Mouse (Mus musculus): ENCODE results near the gene Ankrd13d. TPM values are rescaled to one million over a fixed set of nuclear protein-coding genes. Genes with fewer than 3 reads are reported as not detected.

Gene Ankrd13d
- total and polyA plus RNA-seq, 3 experiments, result 3.8 to 55.1 (median 13.2) TPM

DNA sequence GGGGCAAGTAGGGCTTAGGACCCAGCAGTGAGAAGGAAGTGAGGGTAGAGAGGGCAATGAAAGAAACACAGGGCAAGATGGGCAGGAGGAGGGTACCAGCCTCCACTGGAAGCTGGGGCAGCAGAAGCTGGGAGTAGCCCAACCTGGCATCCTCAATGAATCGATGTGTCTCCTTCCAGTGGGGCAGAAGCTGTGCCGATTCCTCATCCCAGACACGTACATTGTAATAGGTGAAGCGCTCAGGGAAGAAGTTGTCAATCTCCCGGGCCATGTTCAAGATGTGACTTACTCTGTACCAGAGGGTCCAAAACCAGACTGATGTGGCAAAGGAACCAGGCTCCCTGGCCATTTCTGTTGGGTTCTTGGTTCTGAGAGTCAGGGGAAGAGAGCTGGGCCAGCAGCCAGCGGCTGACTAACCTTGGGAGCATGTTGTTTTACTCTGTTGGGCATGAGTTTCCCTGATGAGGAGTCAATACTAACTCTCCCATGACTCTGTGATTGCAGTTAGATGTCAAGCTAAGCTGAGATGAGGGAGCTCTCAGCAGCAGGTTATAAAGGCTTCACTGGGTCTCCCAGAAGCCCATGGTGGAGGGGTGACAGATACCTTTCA is 18.7 kb downstream of the Ankrd13d start:
- no peaks in the 10 kb centered on the region for H3K27me3 ChIP-seq (replicated peaks)
- dilution Hi-C loops (cut with MboI; ENCODE audit: extremely low pct_ligation_motif_present, extremely low pct_unique_long_range_greater_than_20kb, low sequenced_read_pairs), result no loop called here

GRCm38 (mm10) chr19:4263702-4264101 is 19.2 kb downstream of the Ankrd13d start:
- Histone ChIP-seq H3K27ac (ENCODE audit: insufficient read depth, low read depth) (no peak overlapping the region), H3K36me3 (replicated peaks in 1 of 2; ENCODE audit: control insufficient read depth in 1 of 2, insufficient read depth in 1 of 2, low read length in 1 of 2) (peaks cover 50 to 66% of the 10 kb centered on the region in 2 experiments), H3K4me1 (ENCODE audit: control insufficient read depth in 1 of 2, insufficient read depth in 2 of 2) (peaks cover 17 to 47% of the 10 kb centered on the region in 2 experiments), H3K27me3 (replicated peaks) (no peaks in the 10 kb centered on the region), H3K4me3 (replicated peaks in 1 of 3; ENCODE audit: low read depth in 2 of 3, low read length in 2 of 3, poor library complexity in 1 of 3) (no peak overlapping the region), H3K79me2 (replicated peaks; ENCODE audit: control insufficient read depth, extremely low read depth, insufficient read depth, poor library complexity, severe bottlenecking) (no peaks in the 10 kb centered on the region), H3K4me2 (ENCODE audit: insufficient read depth, low read depth, poor library complexity, severe bottlenecking) (no peak overlapping the region), H3K9me3 (replicated peaks; ENCODE audit: low read length) (no peaks in the 10 kb centered on the region), H3K9ac (ENCODE audit: insufficient read depth, low read depth) (no peak overlapping the region)
- TF ChIP-seq TBP (conservative IDR thresholded peaks at IDR 0.05; ENCODE audit: low read depth, low read length), result no peak
- no peak for TF ChIP-seq UBTF (IDR thresholded peaks at IDR 0.05; ENCODE audit: low read depth, low read length)
- no peak for TF ChIP-seq RAD21 (IDR thresholded peaks at IDR 0.05; ENCODE audit: low read depth, low read length)
- no peak for TF ChIP-seq KAT2A (IDR thresholded peaks at IDR 0.05; ENCODE audit: insufficient replicate concordance, low read length)
- TF ChIP-seq GABPA (IDR thresholded peaks at IDR 0.05; ENCODE audit: insufficient replicate concordance, low read depth, low read length), result no peak
- TF ChIP-seq IRF4 (IDR thresholded peaks at IDR 0.05; ENCODE audit: low read depth, low read length), result no peak
- TF ChIP-seq PAX5 (IDR thresholded peaks at IDR 0.05; ENCODE audit: low read length), result no peak
- TF ChIP-seq ETS1 (conservative IDR thresholded peaks at IDR 0.05; ENCODE audit: low read depth, low read length), result no peak
- no peak for TF ChIP-seq SMC3 (IDR thresholded peaks at IDR 0.05; ENCODE audit: low read depth, low read length)
- TF ChIP-seq ELF1 (IDR thresholded peaks at IDR 0.05; ENCODE audit: low read depth, low read length), result no peak
- TF ChIP-seq USF2 (conservative IDR thresholded peaks at IDR 0.05; ENCODE audit: low read depth, low read length), result no peak
- TF ChIP-seq ZMIZ1 (IDR thresholded peaks at IDR 0.05; ENCODE audit: low read depth, low read length), result no peak
- TF ChIP-seq MAZ (IDR thresholded peaks at IDR 0.05; ENCODE audit: low read depth, low read length), result no peak
- no peak for TF ChIP-seq MAX (IDR thresholded peaks at IDR 0.05; ENCODE audit: low read length)
- TF ChIP-seq MXI1 (IDR thresholded peaks at IDR 0.05; ENCODE audit: low read depth, low read length), result no peak
- no peak for TF ChIP-seq BHLHE40 (IDR thresholded peaks at IDR 0.05; ENCODE audit: low read depth, low read length)
- TF ChIP-seq NRF1 (IDR thresholded peaks at IDR 0.05; ENCODE audit: low read depth, low read length), result no peak
- no peak for TF ChIP-seq RCOR1 (conservative IDR thresholded peaks at IDR 0.05; ENCODE audit: low read depth, low read length)
- in situ Hi-C loops (cut with MboI; ENCODE audit: low pct_ligation_motif_present, low pct_unique_long_range_greater_than_20kb, low sequenced_read_pairs), result no loop called here
- no peak for DNase-seq (ENCODE audit: extremely low read depth)
- dilution Hi-C loops (cut with MboI; ENCODE audit: extremely low pct_ligation_motif_present, extremely low pct_unique_long_range_greater_than_20kb, low sequenced_read_pairs), result no loop called here

More for the DNA sequence above, 18.7 kb downstream of the Ankrd13d start:
- Histone ChIP-seq H3K36me3 (replicated peaks in 1 of 2; ENCODE audit: control insufficient read depth in 1 of 2, insufficient read depth in 1 of 2, low read length in 1 of 2) (peaks cover 55 to 72% of the 10 kb centered on the region in 2 experiments), H3K9ac (ENCODE audit: insufficient read depth, low read depth) (no peak overlapping the region), H3K79me2 (replicated peaks; ENCODE audit: control insufficient read depth, extremely low read depth, insufficient read depth, poor library complexity, severe bottlenecking) (no peaks in the 10 kb centered on the region), H3K4me2 (ENCODE audit: insufficient read depth, low read depth, poor library complexity, severe bottlenecking) (no peak overlapping the region), H3K4me3 (replicated peaks in 1 of 3; ENCODE audit: low read depth in 2 of 3, low read length in 2 of 3, poor library complexity in 1 of 3) (no peak overlapping the region), H3K27ac (ENCODE audit: insufficient read depth, low read depth) (no peak overlapping the region), H3K9me3 (replicated peaks; ENCODE audit: low read length) (no peaks in the 10 kb centered on the region), H3K4me1 (ENCODE audit: control insufficient read depth in 1 of 2, insufficient read depth in 2 of 2) (peaks cover 17 to 47% of the 10 kb centered on the region in 2 experiments)
- in situ Hi-C loops (cut with MboI; ENCODE audit: low pct_ligation_motif_present, low pct_unique_long_range_greater_than_20kb, low sequenced_read_pairs), result no loop called here
- no peak for TF ChIP-seq MAZ (IDR thresholded peaks at IDR 0.05; ENCODE audit: low read depth, low read length)
- no peak for DNase-seq (ENCODE audit: extremely low read depth)
